Mouse (Mus musculus): Measurements from ENCODE around the gene Mpp4. TPM values are rescaled to one million over a fixed set of nuclear protein-coding genes. Genes with fewer than 3 reads are reported as not detected.
A peak's percentile ranks its signal among the peaks of the same experiment; 100 is the strongest.

The Mpp4 gene
- 0.23 and 0.27 TPM in 2 replicates for polyA plus RNA-seq (2015; fragmentation: Nextera tagmentation; extraction: Ambion mirVana)

GRCm38 (mm10) chr1:59163030-59163461 lies at the start of gene Mpp4:
TSS of gene Mpp4 (minus strand) at chr1:59163389.
- no peaks in the 10 kb centered on the region for H3K4me1 ChIP-seq (ENCODE audit: insufficient read depth, low read depth, low read length)
- ATAC-seq, result no peak
- no peaks in the 10 kb centered on the region for H3K9me3 ChIP-seq (ENCODE audit: low read length)
- H3K27me3 ChIP-seq (replicated peaks; ENCODE audit: insufficient read depth, low read length), result no peaks in the 10 kb centered on the region
- H3K4me2 ChIP-seq (replicated peaks; ENCODE audit: low read depth, low read length), result no peak within 1 kb of the TSS
- TF ChIP-seq EP300 (IDR thresholded peaks at IDR 0.05), result no peak
- no peak for TF ChIP-seq CTCF (IDR thresholded peaks at IDR 0.05)
- H3K27ac ChIP-seq (ENCODE audit: low read length), result no peak within 1 kb of the TSS
- DNase-seq (ENCODE audit: low spot score), result no peak
- H3K9ac ChIP-seq (replicated peaks; ENCODE audit: low read depth), result no peak within 1 kb of the TSS
- peaks cover 7% of the 10 kb centered on the region; the same call in 1 of the 2 replicates for H3K36me3 ChIP-seq (ENCODE audit: insufficient read depth, low read length)
- no peak within 1 kb of the TSS for H3K4me3 ChIP-seq (ENCODE audit: low read depth, low read length)
- 68% methylated on average over 12 of the region's 12 CpGs for WGBS

- no peak overlapping the region for H3K27ac ChIP-seq (ENCODE audit: low read length)
- H3K4me1 ChIP-seq (ENCODE audit: insufficient read depth, low read depth, low read length), result no peaks in the 10 kb centered on the region
- ATAC-seq, result no peak
- no peak for TF ChIP-seq CTCF (IDR thresholded peaks at IDR 0.05)
- TF ChIP-seq EP300 (IDR thresholded peaks at IDR 0.05), result no peak
- no peaks in the 10 kb centered on the region for H3K27me3 ChIP-seq (replicated peaks; ENCODE audit: insufficient read depth, low read length)
- no peak overlapping the region for H3K4me3 ChIP-seq (ENCODE audit: low read depth, low read length)
- no peaks in the 10 kb centered on the region for H3K36me3 ChIP-seq (ENCODE audit: insufficient read depth, low read length)
- no peaks in the 10 kb centered on the region for H3K9me3 ChIP-seq (ENCODE audit: low read length)
- no peak overlapping the region for H3K9ac ChIP-seq (replicated peaks; ENCODE audit: low read depth)
- H3K4me2 ChIP-seq (replicated peaks; ENCODE audit: low read depth, low read length), result no peak overlapping the region
- WGBS, result no CpG with 5 or more reads among the region's 1 CpGs
- no peak for DNase-seq (ENCODE audit: low spot score)
Measured at GRCm38 (mm10) chr1:59212951-59213350, 49.8 kb upstream of the Mpp4 start.

- 62% methylated on average over 5 of the region's 5 CpGs for WGBS
- TF ChIP-seq CTCF (IDR thresholded peaks at IDR 0.05) (no peak), EP300 (IDR thresholded peaks at IDR 0.05) (no peak)
- ATAC-seq (no peak), DNase-seq (ENCODE audit: low spot score) (no peak)
- Histone ChIP-seq H3K27ac (ENCODE audit: low read length) (no peak overlapping the region), H3K9ac (replicated peaks; ENCODE audit: low read depth) (no peak overlapping the region), H3K4me1 (ENCODE audit: insufficient read depth, low read depth, low read length) (no peaks in the 10 kb centered on the region), H3K9me3 (ENCODE audit: low read length) (no peaks in the 10 kb centered on the region), H3K4me2 (replicated peaks; ENCODE audit: low read depth, low read length) (no peak overlapping the region), H3K4me3 (ENCODE audit: low read depth, low read length) (no peak overlapping the region), H3K27me3 (replicated peaks; ENCODE audit: insufficient read depth, low read length) (no peaks in the 10 kb centered on the region), H3K36me3 (ENCODE audit: insufficient read depth, low read length) (no peaks in the 10 kb centered on the region)
Measured at GRCm38 (mm10) chr1:59212076-59212779, 49.0 kb upstream of the Mpp4 start.

- no peaks in the 10 kb centered on the region for H3K9me3 ChIP-seq (ENCODE audit: low read length)
- H3K4me2 ChIP-seq (replicated peaks; ENCODE audit: low read depth, low read length), result no peak overlapping the region
- TF ChIP-seq CTCF (IDR thresholded peaks at IDR 0.05), result no peak
- no peak for TF ChIP-seq EP300 (IDR thresholded peaks at IDR 0.05)
- DNase-seq (ENCODE audit: low spot score) (no peak), ATAC-seq (peak; percentile 54; the same call in 1 of the 2 replicates)
- H3K27me3 ChIP-seq (replicated peaks; ENCODE audit: insufficient read depth, low read length), result no peaks in the 10 kb centered on the region
- H3K4me3 ChIP-seq (ENCODE audit: low read depth, low read length), result no peak overlapping the region
- no peak overlapping the region for H3K27ac ChIP-seq (ENCODE audit: low read length)
- H3K4me1 ChIP-seq (ENCODE audit: insufficient read depth, low read depth, low read length), result no peaks in the 10 kb centered on the region
- H3K36me3 ChIP-seq (ENCODE audit: insufficient read depth, low read length), result no peaks in the 10 kb centered on the region
- WGBS, result 64% methylated on average over 4 of the region's 4 CpGs
- no peak overlapping the region for H3K9ac ChIP-seq (replicated peaks; ENCODE audit: low read depth)
Measured at GRCm38 (mm10) chr1:59211651-59212050, 48.5 kb upstream of the Mpp4 start.

- H3K27me3 ChIP-seq (replicated peaks; ENCODE audit: insufficient read depth, low read length), result no peaks in the 10 kb centered on the region
- TF ChIP-seq EP300 (IDR thresholded peaks at IDR 0.05) (no peak), CTCF (IDR thresholded peaks at IDR 0.05) (no peak)
- 88% methylated on average over 1 of the region's 1 CpGs for WGBS
- H3K4me2 ChIP-seq (replicated peaks; ENCODE audit: low read depth, low read length), result no peak overlapping the region
- no peaks in the 10 kb centered on the region for H3K36me3 ChIP-seq (ENCODE audit: insufficient read depth, low read length)
- H3K27ac ChIP-seq (ENCODE audit: low read length), result no peak overlapping the region
- H3K9ac ChIP-seq (replicated peaks; ENCODE audit: low read depth), result no peak overlapping the region
- no peaks in the 10 kb centered on the region for H3K4me1 ChIP-seq (ENCODE audit: insufficient read depth, low read depth, low read length)
- no peak for DNase-seq (ENCODE audit: low spot score)
- H3K9me3 ChIP-seq (ENCODE audit: low read length), result no peaks in the 10 kb centered on the region
- H3K4me3 ChIP-seq (ENCODE audit: low read depth, low read length), result no peak overlapping the region
- ATAC-seq, result no peak
Measured at GRCm38 (mm10) chr1:59208331-59208730, 45.1 kb upstream of the Mpp4 start.

GRCm38 (mm10) chr1:59204489-59204888 lies 41.3 kb upstream of the Mpp4 start:
- 84% methylated on average over 1 of the region's 1 CpGs for WGBS
- Histone ChIP-seq H3K4me2 (replicated peaks; ENCODE audit: low read depth, low read length) (no peak overlapping the region), H3K4me3 (ENCODE audit: low read depth, low read length) (no peak overlapping the region), H3K27ac (ENCODE audit: low read length) (no peak overlapping the region), H3K36me3 (ENCODE audit: insufficient read depth, low read length) (peaks cover 16% of the 10 kb centered on the region; the same call in 1 of the 2 replicates), H3K9me3 (ENCODE audit: low read length) (no peaks in the 10 kb centered on the region), H3K9ac (replicated peaks; ENCODE audit: low read depth) (no peak overlapping the region), H3K27me3 (replicated peaks; ENCODE audit: insufficient read depth, low read length) (no peaks in the 10 kb centered on the region), H3K4me1 (ENCODE audit: insufficient read depth, low read depth, low read length) (no peaks in the 10 kb centered on the region)
- DNase-seq (ENCODE audit: low spot score), result no peak
- ATAC-seq, result no peak
- TF ChIP-seq CTCF (IDR thresholded peaks at IDR 0.05) (no peak), EP300 (IDR thresholded peaks at IDR 0.05) (no peak)
